In the genomic region with DNA sequence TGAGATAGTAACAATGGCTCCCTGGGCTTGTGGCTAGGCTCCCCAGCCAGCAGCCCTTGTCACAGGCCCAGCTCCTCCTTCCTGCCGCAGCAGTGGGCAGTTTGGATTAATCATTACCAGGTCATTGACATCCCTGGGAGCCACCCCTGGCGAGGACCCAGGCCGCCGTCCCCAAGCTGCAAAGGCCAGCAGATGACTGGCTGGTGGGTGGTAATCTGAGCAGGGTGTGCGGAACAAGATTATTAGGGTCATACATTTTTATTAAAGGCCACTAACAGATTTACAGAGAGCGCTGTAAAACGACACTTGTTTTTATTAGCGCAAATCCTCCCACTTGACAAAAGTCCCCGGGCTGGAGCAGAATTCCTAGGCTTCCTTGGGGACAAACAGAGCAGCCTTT, we compare ENCODE assay signal across 8 mouse cellular contexts. TPM values are rescaled to one million over a fixed set of nuclear protein-coding genes. Genes with fewer than 3 reads are reported as not detected.
DNase-seq lines count a peak whose midpoint lies in the region; ATAC-seq lines count a peak whose summit lies in the region.

No protein-coding gene starts in this region.

- H3K27me3 ChIP-seq in intestine, embryonic 14.5 days (replicated peaks; ENCODE audit: control insufficient read depth, insufficient read depth, low read length) = no peaks in the 10 kb centered on the region
- H3K27me3 ChIP-seq in stomach, embryonic 16.5 days (ENCODE audit: control insufficient read depth, insufficient read depth, low read length) = no peaks in the 10 kb centered on the region

- no peak overlapping the region for H3K27ac ChIP-seq in intestine, embryonic 14.5 days (ENCODE audit: low read depth)
- H3K27ac ChIP-seq in stomach, embryonic 16.5 days (ENCODE audit: low read length) = no peak overlapping the region

- H3K4me2 ChIP-seq in intestine, embryonic 14.5 days (ENCODE audit: low read length) = no peak overlapping the region
- H3K4me2 ChIP-seq in stomach, embryonic 16.5 days (ENCODE audit: low read depth, low read length) = no peak overlapping the region

- no peaks in the 10 kb centered on the region for H3K9me3 ChIP-seq in intestine, embryonic 14.5 days (ENCODE audit: control insufficient read depth, low read length)
- H3K9me3 ChIP-seq in stomach, embryonic 16.5 days (replicated peaks; ENCODE audit: control insufficient read depth, low read length) = no peaks in the 10 kb centered on the region

- H3K4me1 ChIP-seq in intestine, embryonic 14.5 days (replicated peaks; ENCODE audit: control insufficient read depth, insufficient read depth, low read length) = no peaks in the 10 kb centered on the region
- H3K4me1 ChIP-seq in stomach, embryonic 16.5 days (ENCODE audit: control insufficient read depth, insufficient read depth, low read length) = no peaks in the 10 kb centered on the region

- intact Hi-C loops in left cerebral cortex, postnatal 14 days (cut with DNase I) = no loop called here

- no peak overlapping the region for H3K9ac ChIP-seq in intestine, embryonic 14.5 days (ENCODE audit: low read length)
- no peak overlapping the region for H3K9ac ChIP-seq in stomach, embryonic 16.5 days (ENCODE audit: low read length)

- peak; percentile 86 for ATAC-seq in intestine, embryonic 14.5 days (replicated peaks; ENCODE audit: low FRiP score, low TSS enrichment, low read depth)
- peak; percentile 50; the same call in 1 of the 2 replicates for ATAC-seq in stomach, embryonic 16.5 days (ENCODE audit: insufficient read depth, low FRiP score)

- no peaks in the 10 kb centered on the region for H3K36me3 ChIP-seq in intestine, embryonic 14.5 days (ENCODE audit: control insufficient read depth, insufficient read depth, low read length)
- no peaks in the 10 kb centered on the region for H3K36me3 ChIP-seq in stomach, embryonic 16.5 days (ENCODE audit: control insufficient read depth, insufficient read depth, low read length)

- no peak overlapping the region for H3K4me3 ChIP-seq in intestine, embryonic 14.5 days (ENCODE audit: low read depth, low read length)
- H3K4me3 ChIP-seq in stomach, embryonic 16.5 days (replicated peaks; ENCODE audit: low read length) = no peak overlapping the region

- peak; percentile 26 for DNase-seq in ovary, postnatal 14 days (ENCODE audit: low spot score)
- no peak for DNase-seq in ovary, postnatal 10 days (ENCODE audit: low spot score)
- peak; percentile 59 for DNase-seq in intestine, embryonic 14.5 days (ENCODE audit: low spot score)
- peak; percentile 49 for DNase-seq in liver
- DNase-seq in spleen, postnatal 14 days (ENCODE audit: low spot score in 2 of 2) = no peak
- no peak for DNase-seq in testis, postnatal 14 days (ENCODE audit: low spot score)
- DNase-seq in left cerebral cortex, postnatal 14 days (ENCODE audit: low spot score in 2 of 2) = no peak

- WGBS in intestine, embryonic 14.5 days = 9% methylated on average over 9 of the region's 9 CpGs
- WGBS in stomach, embryonic 16.5 days = 12% methylated on average over 9 of the region's 9 CpGs

RNA-seq across cellular contexts. Expression of a gene that starts 29.6 kb away (rescaled TPM):
- 1.2 and 1.7 TPM in 2 replicates for polyA plus RNA-seq in intestine, embryonic 14.5 days (2014; fragmentation: Nextera tagmentation; extraction: Ambion mirVana)
- polyA plus RNA-seq in stomach, embryonic 16.5 days (2015; fragmentation: Nextera tagmentation; extraction: Ambion mirVana) = 0.97 and 1.0 TPM in 2 replicates
- total RNA-seq in left cerebral cortex, postnatal 14 days (2021) = 100 to 1,000 TPM; 603 to 682 TPM

Comparison
In these comparisons a context has a peak if more than half of its experiments do, and no peak if none do; other contexts are left out.
1. DNase-seq: peak in ovary, postnatal 14 days (single experiment), intestine, embryonic 14.5 days (single experiment) and liver (single experiment); none in ovary, postnatal 10 days (single experiment), spleen, postnatal 14 days (0 of 2), testis, postnatal 14 days (single experiment) and left cerebral cortex, postnatal 14 days (0 of 2).